Mouse (Mus musculus) splenic B cell, adult 2 months (primary cell): ENCODE data around the gene Ythdc1.
A peak's percentile ranks its signal among the peaks of the same experiment; 100 is the strongest.
"Not testable (repeated sequence)": the region's sequence is repeated elsewhere in the genome, so short reads cannot be mapped to it uniquely, and the experiment has no call there.

ENCODE experiments used
- DNase-seq: peaks from one replicate; pipeline ENCODE4 v3.0.0-alpha.2; 2011; ENCODE audit warnings: low read depth, low spot score
- H3K27me3 ChIP-seq: 2 replicates; pipeline ENCODE4 v1.6.1; 2012; ENCODE audit warnings: mild to moderate bottlenecking, low read length, moderate library complexity, mixed read lengths; ENCODE audit not compliant: control insufficient read depth, poor library complexity, insufficient read depth, severe bottlenecking
- H3K36me3 ChIP-seq: 2 replicates; pipeline ENCODE4 v1.6.1; 2012; ENCODE audit warnings: mild to moderate bottlenecking, low read length, moderate library complexity, mixed read lengths; ENCODE audit not compliant: control insufficient read depth, poor library complexity, insufficient read depth, severe bottlenecking

Ythdc1 gene

DNA sequence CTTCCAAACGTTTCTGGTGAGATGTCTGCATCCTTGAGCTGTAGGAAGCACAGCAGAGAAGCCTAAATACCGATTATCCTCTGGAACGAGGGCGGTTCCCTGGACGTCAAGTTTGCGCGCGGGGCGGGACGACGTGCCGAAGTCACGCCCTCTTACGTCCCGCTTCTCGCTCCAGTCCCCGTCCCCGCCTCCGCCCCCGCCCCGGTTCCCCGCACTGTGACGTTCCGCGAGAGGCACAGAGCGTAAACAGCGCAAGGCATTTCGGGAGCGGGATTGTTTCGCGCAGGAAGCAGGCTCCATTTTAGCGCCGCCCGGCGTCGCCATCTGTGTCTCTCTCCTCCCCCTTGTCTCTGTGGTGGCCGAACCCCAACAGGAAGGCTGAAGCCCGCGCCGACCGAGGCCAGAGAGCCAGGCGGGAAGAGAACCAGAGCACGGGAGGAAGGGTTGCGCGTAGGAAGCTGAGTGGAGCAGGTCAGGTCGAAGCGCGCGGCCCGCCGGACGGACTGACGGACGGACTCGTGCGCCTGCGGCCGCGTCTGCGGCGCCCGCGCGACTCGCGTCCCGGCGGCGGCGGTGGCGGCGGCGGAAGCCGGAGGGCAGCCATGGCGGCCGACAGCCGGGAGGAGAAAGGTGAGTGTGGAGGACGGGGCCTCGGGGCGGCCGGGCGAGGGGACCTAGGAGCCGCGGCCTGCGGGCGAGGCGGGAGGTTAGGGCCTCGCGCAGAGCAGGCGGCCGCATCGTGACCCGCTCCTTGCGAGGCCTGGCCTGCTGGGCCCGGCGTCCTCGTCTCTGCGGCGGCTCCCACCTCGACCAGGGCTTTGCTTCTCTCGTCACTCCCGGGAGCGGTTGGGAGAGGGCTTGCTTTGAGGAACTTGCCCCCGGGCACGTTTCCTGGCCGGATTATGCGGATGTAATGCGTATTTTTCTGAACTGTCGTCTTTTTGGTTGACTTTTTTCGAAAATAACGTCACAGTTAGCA is at the start of gene Ythdc1:
Gene Ythdc1, plus strand, starts transcription at position 260 of the 979 bp plus-strand sequence.
- no peaks in the 10 kb centered on the region for H3K27me3 ChIP-seq
- no peaks in the 10 kb centered on the region for H3K36me3 ChIP-seq
- peak; percentile 97 for DNase-seq

DNA sequence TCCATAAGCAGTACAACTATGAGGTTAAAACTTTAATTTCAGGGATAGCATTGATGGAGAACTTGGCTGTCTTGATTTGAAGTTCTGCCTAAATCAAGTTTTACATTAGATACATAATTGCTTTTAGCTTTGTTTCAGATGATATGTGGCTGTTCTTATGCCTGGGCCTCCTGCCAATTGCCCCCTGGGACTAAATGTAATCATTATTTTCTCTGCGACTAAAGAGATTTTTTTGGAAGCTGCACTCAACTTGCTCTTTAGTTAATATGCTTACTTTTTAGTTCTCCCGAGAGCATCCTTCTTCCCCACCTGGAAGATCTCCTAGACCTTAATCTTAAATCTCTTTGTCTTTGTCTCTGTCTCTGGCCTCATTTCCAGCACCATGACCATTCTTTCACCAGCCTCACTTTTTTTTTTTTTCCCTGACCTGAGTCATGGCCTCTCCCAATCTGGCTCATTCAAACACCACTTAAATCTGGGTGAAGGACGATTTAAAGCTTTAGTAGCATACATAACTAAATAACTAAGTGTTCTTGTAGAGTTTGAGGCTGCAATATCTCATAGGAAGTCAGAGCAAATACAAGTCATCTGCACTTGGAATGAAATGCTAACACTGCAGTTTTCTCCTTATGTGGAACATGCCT is 34.9 kb upstream of the Ythdc1 start:
- H3K36me3 ChIP-seq = no peaks in the 10 kb centered on the region
- no peaks in the 10 kb centered on the region for H3K27me3 ChIP-seq
- DNase-seq = no peak

DNA sequence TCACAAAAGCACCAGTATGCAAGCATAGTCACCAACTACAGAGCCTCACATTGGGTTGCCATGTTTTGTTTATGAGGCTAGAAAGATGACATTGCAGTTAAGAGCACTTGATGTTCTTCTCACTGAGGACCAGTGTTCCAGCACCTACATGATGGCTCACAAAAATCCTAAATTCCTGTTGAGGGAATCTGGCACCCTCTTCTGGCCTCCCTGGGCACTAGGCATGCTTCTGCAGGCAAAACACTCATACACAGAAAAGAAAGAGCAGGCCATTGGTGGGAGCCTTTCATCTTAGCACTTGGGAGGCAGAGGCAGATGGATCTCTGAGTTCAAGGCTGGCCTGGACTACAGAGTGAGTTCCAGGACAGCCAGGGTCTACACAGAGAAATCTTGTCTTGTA is 33.0 kb upstream of the Ythdc1 start:
- no peaks in the 10 kb centered on the region for H3K27me3 ChIP-seq
- no peak for DNase-seq
- H3K36me3 ChIP-seq = no peaks in the 10 kb centered on the region

DNA sequence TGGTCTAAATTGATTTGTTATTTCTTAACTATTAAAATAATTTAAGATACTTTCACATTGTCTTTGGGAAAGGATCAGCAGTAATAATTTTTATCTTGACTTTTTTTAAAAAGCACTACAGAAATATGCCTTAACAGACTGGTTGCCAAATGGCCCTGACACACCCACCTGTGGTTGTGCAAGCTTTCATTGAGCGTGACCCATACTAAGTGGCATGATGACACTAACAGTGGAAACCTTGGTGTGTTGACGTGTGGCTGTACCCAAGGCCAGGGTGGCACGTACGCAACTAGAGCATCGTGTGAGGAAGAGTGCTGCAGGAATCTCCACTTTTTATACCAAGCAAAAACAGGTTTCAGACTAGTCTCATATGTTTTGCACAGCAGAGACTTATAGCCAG is 27.1 kb upstream of the Ythdc1 start:
- DNase-seq = no peak
- Histone ChIP-seq H3K36me3 (no peaks in the 10 kb centered on the region), H3K27me3 (no peaks in the 10 kb centered on the region)

DNA sequence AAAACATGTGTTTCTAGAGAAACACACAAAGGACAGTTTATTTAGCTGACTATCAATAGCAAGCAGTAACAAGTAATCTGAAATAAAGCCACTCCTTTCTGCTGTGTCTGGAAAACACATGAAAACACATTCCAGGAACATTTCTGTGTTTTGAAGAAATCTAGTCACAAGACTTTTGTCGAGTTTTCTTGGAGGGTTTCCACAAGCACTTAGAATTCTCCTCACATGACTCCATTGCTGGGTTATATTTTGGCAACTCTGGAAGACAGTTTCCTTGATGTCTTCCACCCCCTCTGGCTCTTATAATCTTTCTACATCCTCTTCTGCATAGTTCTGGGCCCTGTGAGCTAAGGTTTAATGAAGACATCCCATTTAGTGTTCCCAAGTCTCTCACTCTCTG is 25.6 kb upstream of the Ythdc1 start:
- Histone ChIP-seq H3K36me3 (no peaks in the 10 kb centered on the region), H3K27me3 (no peaks in the 10 kb centered on the region)
- no peak for DNase-seq

DNA sequence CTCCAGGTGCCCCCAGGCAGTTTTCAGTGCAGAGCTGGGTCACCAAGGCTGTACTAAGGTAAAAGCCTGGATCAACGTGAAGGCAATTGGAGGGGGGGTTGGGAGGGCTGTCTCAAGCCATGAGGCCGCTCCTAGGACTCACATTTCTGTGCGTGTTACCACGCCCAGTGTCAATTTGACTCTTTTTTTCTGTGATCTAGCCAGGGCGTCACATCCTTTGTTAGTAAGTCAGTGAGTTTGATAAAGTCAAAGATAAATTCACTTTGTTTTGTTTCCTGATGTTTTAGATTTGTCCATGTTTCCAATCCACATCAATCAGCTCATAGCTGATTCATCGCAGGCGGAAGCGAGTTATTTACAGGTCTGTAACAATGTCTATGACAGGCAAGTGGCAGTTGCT is 21.0 kb upstream of the Ythdc1 start:
- H3K27me3 ChIP-seq = no peaks in the 10 kb centered on the region
- H3K36me3 ChIP-seq = no peaks in the 10 kb centered on the region
- no peak for DNase-seq

DNA sequence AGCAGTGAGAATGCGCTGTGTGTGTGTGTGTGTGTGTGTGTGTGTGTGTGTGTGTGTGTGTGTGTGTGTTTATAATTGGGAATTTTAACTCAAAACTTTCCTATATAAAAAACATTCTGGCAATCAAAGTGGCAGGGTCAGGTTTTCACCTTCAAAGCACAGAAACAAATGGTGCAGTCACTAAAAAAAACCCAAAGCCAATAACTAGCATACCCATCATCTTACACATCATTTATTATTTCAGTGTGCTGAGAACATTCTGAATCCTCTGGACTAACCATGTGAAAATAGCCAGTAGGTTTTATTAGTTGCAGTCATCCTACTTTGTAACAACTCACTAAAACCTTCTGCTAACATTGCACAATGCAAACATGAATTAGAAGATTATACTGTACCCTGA is 19.8 kb upstream of the Ythdc1 start:
- no peaks in the 10 kb centered on the region for H3K27me3 ChIP-seq
- DNase-seq = no peak
- H3K36me3 ChIP-seq = no peaks in the 10 kb centered on the region

DNA sequence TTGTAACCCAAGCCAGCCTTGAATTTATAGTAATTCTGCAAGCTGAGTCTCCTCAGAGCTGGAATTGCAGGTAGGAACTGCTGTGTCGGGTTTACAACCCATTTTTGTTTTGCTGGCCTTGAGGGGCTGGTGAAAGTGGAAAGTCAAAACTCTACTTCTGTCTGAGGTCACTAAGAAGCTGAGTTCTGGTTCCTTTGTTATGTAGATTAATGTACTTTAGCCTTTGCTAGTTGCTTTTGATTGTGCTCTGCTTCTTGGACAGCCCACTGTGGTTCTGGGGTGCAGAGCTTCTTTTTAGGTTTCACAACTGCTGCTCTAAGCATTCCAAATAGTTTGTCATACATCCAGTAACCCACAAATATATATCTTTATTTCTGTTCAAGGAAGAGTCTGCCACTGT is 17.2 kb upstream of the Ythdc1 start:
- no peak for DNase-seq
- no peaks in the 10 kb centered on the region for H3K27me3 ChIP-seq
- no peaks in the 10 kb centered on the region for H3K36me3 ChIP-seq

DNA sequence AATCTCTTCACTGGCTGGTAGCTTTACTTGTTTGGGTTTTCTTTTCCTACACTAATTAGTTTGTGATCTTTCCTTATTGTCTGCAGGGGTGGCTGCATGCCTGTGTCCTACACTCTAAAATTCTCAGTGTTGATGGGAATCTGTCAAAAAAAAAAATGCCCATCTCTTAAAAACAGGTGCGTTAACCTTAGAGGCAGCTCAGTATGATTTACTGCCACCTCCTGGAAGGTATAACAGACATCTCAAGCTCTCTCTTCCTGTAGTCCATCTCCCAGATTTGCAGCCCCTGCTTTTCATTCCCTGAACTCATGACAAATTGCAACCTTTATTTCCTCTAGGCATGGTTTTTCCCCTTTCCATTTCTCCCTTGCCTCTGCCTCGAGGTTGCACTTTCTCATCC is 14.1 kb upstream of the Ythdc1 start:
- DNase-seq = no peak
- Histone ChIP-seq H3K36me3 (no peaks in the 10 kb centered on the region), H3K27me3 (no peaks in the 10 kb centered on the region)

DNA sequence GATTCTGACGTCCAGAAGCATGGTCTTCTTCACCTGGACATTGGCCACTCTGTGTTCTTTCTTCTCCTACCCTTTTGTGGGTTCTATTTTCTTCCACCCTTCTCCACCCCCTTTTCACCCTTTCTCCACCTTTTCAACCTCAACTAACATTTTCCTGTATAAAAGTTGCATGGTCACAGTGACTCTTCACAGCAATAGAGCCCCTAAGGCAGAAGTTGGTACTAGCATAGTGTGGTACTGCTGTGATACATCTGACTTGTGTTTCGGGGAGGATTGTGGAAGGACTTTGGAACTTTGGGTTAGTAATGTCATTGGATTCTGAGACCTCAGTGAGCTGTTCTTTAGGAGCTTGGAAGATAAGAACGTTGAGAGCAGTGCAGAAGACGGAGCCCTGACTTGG is 11.8 kb upstream of the Ythdc1 start:
- no peaks in the 10 kb centered on the region for H3K36me3 ChIP-seq
- no peaks in the 10 kb centered on the region for H3K27me3 ChIP-seq
- DNase-seq = no peak

DNA sequence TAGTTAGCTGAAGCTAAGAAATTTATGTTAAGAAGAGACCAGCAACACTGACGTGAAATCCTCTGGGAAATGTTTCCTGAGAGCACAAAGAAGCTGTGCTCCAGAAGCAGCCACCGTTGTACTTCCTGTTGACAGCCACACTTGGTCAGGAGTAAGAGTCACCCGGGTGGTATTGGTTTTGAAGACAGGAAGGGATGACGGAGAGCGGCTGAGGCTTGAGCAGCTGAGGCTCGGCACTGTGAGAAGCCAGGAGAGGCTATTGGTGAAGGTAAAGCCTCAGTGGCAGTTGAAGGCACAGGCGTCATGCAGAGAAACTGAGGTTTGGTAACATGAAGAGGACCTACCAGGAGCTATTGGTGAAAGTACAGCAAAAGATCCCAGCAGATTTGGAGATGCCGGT is 11.2 kb upstream of the Ythdc1 start:
- no peaks in the 10 kb centered on the region for H3K36me3 ChIP-seq
- no peak for DNase-seq
- H3K27me3 ChIP-seq = no peaks in the 10 kb centered on the region

DNA sequence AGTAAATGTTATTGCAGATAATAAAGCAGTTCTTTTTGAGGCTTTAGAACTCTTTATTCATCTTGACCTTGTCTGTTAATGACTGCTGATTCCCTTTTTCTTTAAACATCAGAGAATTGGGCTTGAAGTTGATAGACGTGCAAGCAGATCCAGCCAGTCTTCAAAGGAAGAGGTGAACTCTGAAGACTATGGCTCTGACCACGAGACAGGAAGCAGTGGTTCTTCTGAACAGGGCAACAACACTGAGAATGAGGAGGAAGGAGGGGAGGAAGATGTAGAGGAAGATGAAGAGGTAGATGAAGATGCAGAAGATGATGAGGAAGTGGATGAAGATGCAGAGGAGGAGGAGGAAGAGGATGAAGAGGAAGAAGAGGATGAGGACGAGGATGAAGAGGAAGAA is 12.8 kb downstream of the Ythdc1 start:
- Histone ChIP-seq H3K36me3 (peaks cover 14% of the 10 kb centered on the region), H3K27me3 (no peaks in the 10 kb centered on the region)
- no peak for DNase-seq

DNA sequence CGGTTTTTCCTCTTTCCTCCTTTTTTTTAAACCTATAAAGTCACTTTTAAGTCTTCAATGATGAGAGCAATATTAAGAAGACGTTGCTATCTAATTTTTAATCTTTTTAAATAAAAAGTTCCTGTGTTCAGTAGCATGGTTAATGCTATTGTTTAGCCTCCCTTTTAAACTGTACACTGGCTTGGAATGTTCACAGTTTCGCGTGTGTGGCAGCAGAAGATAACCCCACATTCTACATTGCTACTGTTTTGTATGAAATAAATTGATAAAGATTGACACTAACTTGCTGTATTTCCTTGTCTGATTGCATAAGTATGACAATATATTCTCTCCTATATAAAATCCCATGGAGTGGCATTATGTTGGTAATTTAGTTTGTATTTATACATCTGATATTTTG is 32.4 kb downstream of the Ythdc1 start:
- H3K27me3 ChIP-seq, H3K36me3 ChIP-seq, DNase-seq: not testable (repeated sequence)

DNA sequence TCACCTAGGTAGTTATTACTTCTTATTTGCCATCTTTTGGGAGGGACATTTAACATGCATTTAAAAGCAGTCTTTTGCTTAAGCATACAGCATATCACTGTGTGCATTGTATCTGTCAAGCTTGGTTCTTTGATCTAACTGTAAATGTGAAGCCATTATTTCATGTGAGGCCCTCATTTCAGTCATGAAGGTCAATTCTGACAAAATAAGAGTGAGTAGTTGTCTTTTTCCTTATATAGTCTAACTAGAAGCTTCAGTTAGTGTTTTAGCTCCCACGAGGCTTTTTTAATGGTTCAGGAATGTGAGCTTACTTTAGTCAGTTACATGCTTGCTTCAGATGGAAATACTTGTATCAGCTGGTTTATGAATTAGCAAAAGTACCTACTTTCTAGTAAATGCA is 34.1 kb downstream of the Ythdc1 start:
- DNase-seq = no peak
- Histone ChIP-seq H3K36me3 (peaks cover 8% of the 10 kb centered on the region), H3K27me3 (no peaks in the 10 kb centered on the region)

DNA sequence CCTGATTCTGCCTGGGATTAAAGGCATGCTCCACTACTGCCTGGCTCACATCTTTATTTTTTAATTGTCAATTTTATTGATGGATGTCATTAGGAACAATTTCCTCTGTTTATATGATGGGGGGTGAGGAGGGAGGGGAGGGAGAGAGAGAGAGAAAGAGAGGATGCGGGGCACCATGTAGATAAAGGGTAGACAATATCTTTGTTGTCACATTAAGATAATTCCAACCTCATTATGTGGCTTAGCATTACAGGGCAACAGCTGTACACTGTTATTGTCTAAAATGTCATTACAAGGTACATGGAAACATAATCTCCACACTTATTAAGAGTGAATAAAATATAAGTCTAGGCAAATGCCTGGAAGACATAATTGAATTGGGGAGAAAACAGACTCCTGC is 35.5 kb downstream of the Ythdc1 start:
- no peak for DNase-seq

More for the DNA sequence above, 35.5 kb downstream of the Ythdc1 start:
- no peaks in the 10 kb centered on the region for H3K27me3 ChIP-seq
- peaks cover 8% of the 10 kb centered on the region for H3K36me3 ChIP-seq
